Mouse (Mus musculus) neutrophil, adult 65 days (primary cell): Measurements from ENCODE around the gene Gm47283. TPM values are rescaled to one million over a fixed set of nuclear protein-coding genes. Genes with fewer than 3 reads are reported as not detected.

Source experiments
- total RNA-seq: library from RNA; stranded (reverse); gene quantifications from 2 replicates; pipeline ENCODE4 v1.2.4, GENCODE M21; 2023

The Gm47283 gene
- total RNA-seq, result not detected in 2 replicates

GRCm38 (mm10) chrY:90784438-90784837, at the start of gene Gm47283:
Gene Gm47283 (plus strand): TSS chrY:90784738.

GRCm38 (mm10) chrY:90754721-90755120, 29.8 kb upstream of the Gm47283 start, which contains the start of gene Gm21860:
Gene Gm21860 (minus strand): TSS chrY:90754821.

GRCm38 (mm10) chrY:90839077-90839476, 54.5 kb downstream of the Gm47283 start, which contains the start of gene Gm21748:
Gene Gm21748 (minus strand): TSS chrY:90839177.

Other genes with a start within 250 kb of the Gm47283 start
- not detected in 2 replicates for gene Gm21860, start 29.9 kb upstream of the Gm47283 start, total RNA-seq
- not detected in 2 replicates for gene Gm21748, start 54.4 kb downstream of the Gm47283 start, total RNA-seq